Mouse (Mus musculus) midbrain, embryonic 16.5 days (tissue): ENCODE measurements at regions not wholly inside any gene's neighbourhood (a gene's known extent, or its start where the extent isn't known, plus 50 kb on each side); places are given as distances from the start of the nearest gene placed in this dataset.
A peak's percentile ranks its signal among the peaks of the same experiment; 100 is the strongest.

Source experiments
- ATAC-seq: fragments of 200-750 bp; cut with Nextera tagmentation; 2 replicates; pipeline ENCODE4 v1.8.0; 2017; ENCODE audit warnings: moderate TSS enrichment
- H3K27ac ChIP-seq: fragments of 300-500 bp; sonication (generic); 2 replicates; pipeline ENCODE4 v1.5.1; 2014; ENCODE audit warnings: mild to moderate bottlenecking, low read length, mixed read lengths
- H3K27me3 ChIP-seq: fragments of 300-500 bp; sonication (generic); 2 replicates; pipeline ENCODE4 v1.6.1; 2014; ENCODE audit warnings: low read depth, low read length, mixed read lengths; ENCODE audit not compliant: control insufficient read depth, insufficient read depth
- H3K36me3 ChIP-seq: fragments of 300-500 bp; sonication (generic); 2 replicates; pipeline ENCODE4 v1.6.1; 2014; ENCODE audit warnings: mild to moderate bottlenecking, low read length, moderate library complexity, mixed read lengths; ENCODE audit not compliant: control insufficient read depth, insufficient read depth
- H3K4me1 ChIP-seq: fragments of 300-500 bp; sonication (generic); 2 replicates; pipeline ENCODE4 v1.6.1; 2014; ENCODE audit warnings: mild to moderate bottlenecking, low read length, mixed read lengths; ENCODE audit not compliant: control insufficient read depth, insufficient read depth
- H3K4me2 ChIP-seq: fragments of 300-500 bp; sonication (generic); 2 replicates; pipeline ENCODE4 v1.6.1; 2014; ENCODE audit warnings: mild to moderate bottlenecking, low read length, mixed read lengths
- H3K4me3 ChIP-seq: fragments of 300-500 bp; sonication (generic); 2 replicates; pipeline ENCODE4 v1.5.1; 2014; ENCODE audit warnings: low read depth, mild to moderate bottlenecking, low read length, moderate library complexity, mixed read lengths
- H3K9ac ChIP-seq: fragments of 300-500 bp; sonication (generic); 2 replicates; pipeline ENCODE4 v1.6.1; 2014; ENCODE audit warnings: low read depth, low read length, mixed read lengths
- H3K9me3 ChIP-seq: fragments of 300-500 bp; sonication (generic); replicated peaks from 2 replicates; pipeline ENCODE4 v1.6.1; 2014; ENCODE audit warnings: mild to moderate bottlenecking, low read length, mixed read lengths; ENCODE audit not compliant: control insufficient read depth, poor library complexity, severe bottlenecking
- WGBS: fragments of 180-500 bp; shearing (Covaris S2); extraction: QIAGEN DNeasy Blood & Tissue Kit; methylation state at CpG from one replicate; pipeline ENCODE4 v1.1.7; 2014; 5-methylcytosine and 5-hydroxymethylcytosine counted together

DNA sequence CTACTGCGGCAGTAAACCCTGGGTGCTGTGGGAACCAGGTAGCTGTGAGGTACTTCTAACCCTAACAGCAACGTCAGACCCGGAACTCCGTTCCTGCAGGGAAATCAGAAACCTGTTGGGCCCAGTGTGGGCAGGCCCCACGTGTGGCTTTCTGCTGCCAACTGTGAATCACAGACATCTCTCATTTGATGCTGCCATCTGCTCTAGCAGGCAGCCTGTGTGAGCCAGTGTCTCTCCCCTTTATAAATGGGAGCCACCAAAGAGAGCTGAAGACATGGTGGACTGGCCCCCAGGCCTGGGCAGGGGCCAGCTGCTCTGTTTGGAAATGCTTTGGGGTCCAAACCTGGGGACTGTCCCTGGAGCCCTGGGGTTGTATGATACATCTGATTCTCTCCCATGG lies 71.1 kb upstream of the Kcng1 start:
- Histone ChIP-seq H3K36me3 (no peaks in the 10 kb centered on the region), H3K27ac (peak overlapping the region; percentile 24; the same call in 1 of the 2 replicates), H3K4me3 (no peak overlapping the region), H3K9me3 (no peaks in the 10 kb centered on the region), H3K27me3 (no peaks in the 10 kb centered on the region), H3K4me1 (peaks cover 12% of the 10 kb centered on the region), H3K9ac (no peak overlapping the region), H3K4me2 (no peak overlapping the region)
- no peak for ATAC-seq
- WGBS, result 75% methylated on average over 5 of the region's 5 CpGs

DNA sequence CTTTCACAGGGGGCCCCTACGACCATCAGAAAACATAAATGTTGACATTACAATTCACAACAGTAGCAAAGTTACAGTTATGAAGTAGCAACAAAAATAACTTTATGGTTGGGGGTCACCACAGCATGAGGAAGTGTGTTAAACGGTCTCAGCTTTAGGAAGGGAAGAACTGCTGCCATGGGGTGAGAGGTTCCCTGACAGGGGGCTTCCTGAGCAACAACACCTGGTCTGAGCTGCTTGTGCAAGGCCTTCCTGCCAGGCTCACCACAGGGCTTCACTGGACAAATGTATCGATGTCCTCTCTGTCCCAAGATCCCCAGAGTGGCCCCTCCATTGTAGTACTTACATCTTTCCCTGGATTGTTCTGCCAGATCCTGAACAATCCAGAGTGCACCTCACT lies 70.7 kb upstream of the Kcng1 start:
- H3K27me3 ChIP-seq, result no peaks in the 10 kb centered on the region
- H3K9ac ChIP-seq, result no peak overlapping the region
- no peak overlapping the region for H3K4me2 ChIP-seq
- no peak overlapping the region for H3K27ac ChIP-seq
- H3K4me1 ChIP-seq, result peaks cover 12% of the 10 kb centered on the region
- no peaks in the 10 kb centered on the region for H3K36me3 ChIP-seq
- no peak overlapping the region for H3K4me3 ChIP-seq
- H3K9me3 ChIP-seq, result no peaks in the 10 kb centered on the region
- ATAC-seq, result no peak
- 80% methylated on average over 3 of the region's 3 CpGs for WGBS

DNA sequence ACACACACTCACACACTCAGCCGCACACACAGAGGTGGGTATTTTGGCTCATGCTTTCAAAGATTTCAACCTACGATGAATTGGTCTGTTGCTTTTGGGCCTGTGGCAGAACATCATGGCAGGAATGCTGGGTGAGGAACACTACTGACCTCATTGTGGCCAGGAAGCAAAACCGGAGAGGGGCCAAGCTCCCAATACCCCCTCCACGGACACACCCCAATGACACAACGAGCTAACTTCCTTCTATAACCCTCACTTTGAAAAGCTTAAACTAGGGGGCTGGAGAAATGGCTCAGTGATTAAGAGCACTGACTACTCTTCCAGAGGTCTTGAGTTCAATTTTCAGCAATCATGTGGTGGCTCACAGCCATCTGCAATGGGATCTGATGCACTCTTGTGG lies 63.8 kb upstream of the Kcng1 start:
- Histone ChIP-seq H3K36me3 (no peaks in the 10 kb centered on the region), H3K4me1 (peaks cover 7% of the 10 kb centered on the region), H3K4me2 (no peak overlapping the region), H3K4me3 (no peak overlapping the region), H3K9ac (no peak overlapping the region), H3K27ac (no peak overlapping the region), H3K9me3 (no peaks in the 10 kb centered on the region), H3K27me3 (no peaks in the 10 kb centered on the region)
- no peak for ATAC-seq
- 90% methylated on average over 5 of the region's 5 CpGs for WGBS

DNA sequence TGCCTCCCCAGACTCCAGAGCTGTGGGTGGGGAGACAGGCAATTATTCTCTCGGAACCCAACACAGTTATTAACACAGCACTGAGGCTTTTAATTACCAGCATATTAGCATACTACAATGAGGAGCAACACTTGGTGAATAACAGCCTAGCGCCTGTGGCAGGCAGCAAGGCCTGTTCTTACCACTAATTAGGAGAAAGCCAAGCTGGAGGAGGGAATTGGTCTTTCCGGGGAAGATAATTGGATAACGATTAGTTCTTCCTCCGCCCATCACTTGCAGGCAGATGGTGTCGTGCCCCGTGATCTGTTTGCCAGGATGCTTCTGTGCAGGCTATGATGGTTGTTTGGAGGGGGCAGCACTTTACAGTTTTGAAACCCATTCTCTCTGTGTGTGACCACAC lies 62.2 kb upstream of the Kcng1 start:
- peak overlapping the region; percentile 23 for H3K27ac ChIP-seq
- no peaks in the 10 kb centered on the region for H3K9me3 ChIP-seq
- no peaks in the 10 kb centered on the region for H3K36me3 ChIP-seq
- no peak overlapping the region for H3K9ac ChIP-seq
- H3K4me3 ChIP-seq, result no peak overlapping the region
- 20% methylated on average over 7 of the region's 7 CpGs for WGBS
- peak; percentile 60; the same call in 1 of the 2 replicates for ATAC-seq
- H3K27me3 ChIP-seq, result no peaks in the 10 kb centered on the region
- H3K4me1 ChIP-seq, result peaks cover 15% of the 10 kb centered on the region
- H3K4me2 ChIP-seq, result no peak overlapping the region

DNA sequence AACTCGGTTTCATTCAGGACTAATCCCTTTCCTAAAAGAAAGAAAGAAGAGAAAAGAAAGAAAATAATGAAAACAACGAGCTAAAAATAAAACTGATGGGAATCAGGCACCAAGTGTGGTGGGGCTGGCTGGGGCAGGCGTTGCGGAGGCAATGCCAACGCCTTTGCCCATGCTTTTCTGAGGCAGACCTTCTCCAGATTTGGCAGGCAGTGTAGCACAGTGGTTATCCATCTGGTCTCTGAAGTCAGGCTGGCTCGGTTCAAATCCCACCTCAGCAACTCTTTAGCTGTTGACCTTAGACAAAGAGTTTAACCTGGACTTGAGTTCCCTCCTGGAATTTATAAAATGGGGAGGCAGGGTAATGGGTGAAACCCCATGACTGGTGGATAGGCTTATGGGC lies 57.3 kb upstream of the Kcng1 start:
- Histone ChIP-seq H3K27ac (peak overlapping the region; percentile 80), H3K27me3 (no peaks in the 10 kb centered on the region), H3K9me3 (no peaks in the 10 kb centered on the region), H3K4me2 (peak overlapping the region; percentile 20; the same call in 1 of the 2 replicates), H3K9ac (no peak overlapping the region), H3K4me1 (peaks cover 28% of the 10 kb centered on the region), H3K4me3 (no peak overlapping the region), H3K36me3 (no peaks in the 10 kb centered on the region)
- WGBS, result 35% methylated on average over 6 of the region's 6 CpGs
- no peak for ATAC-seq

DNA sequence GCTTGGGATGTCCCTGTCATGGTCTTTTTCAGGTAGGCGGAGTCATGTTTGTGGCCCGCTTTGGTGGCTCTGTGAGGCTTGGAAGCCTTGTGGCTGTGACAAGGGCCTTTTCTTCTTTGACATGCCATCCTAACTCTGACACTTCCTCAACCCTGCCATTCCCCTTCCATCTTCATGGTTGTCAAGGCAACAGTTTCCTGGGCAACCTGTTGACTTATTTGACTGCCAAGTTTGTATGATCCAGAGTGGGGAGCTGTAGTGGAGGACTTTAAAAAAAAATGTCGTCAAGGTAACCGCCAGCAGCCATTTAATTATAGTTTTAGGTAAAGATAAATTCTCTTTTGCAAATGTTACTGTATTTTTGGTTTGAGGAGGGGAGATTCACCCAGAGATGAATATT lies 56.8 kb upstream of the Kcng1 start:
- no peak overlapping the region for H3K9ac ChIP-seq
- no peaks in the 10 kb centered on the region for H3K27me3 ChIP-seq
- no peak overlapping the region for H3K4me3 ChIP-seq
- H3K4me2 ChIP-seq, result peak overlapping the region; percentile 1; the same call in 1 of the 2 replicates
- WGBS, result 21% methylated on average over 4 of the region's 4 CpGs
- ATAC-seq, result peak; percentile 76
- H3K27ac ChIP-seq, result peak overlapping the region; percentile 80
- no peaks in the 10 kb centered on the region for H3K36me3 ChIP-seq
- peaks cover 25% of the 10 kb centered on the region for H3K4me1 ChIP-seq
- H3K9me3 ChIP-seq, result no peaks in the 10 kb centered on the region

DNA sequence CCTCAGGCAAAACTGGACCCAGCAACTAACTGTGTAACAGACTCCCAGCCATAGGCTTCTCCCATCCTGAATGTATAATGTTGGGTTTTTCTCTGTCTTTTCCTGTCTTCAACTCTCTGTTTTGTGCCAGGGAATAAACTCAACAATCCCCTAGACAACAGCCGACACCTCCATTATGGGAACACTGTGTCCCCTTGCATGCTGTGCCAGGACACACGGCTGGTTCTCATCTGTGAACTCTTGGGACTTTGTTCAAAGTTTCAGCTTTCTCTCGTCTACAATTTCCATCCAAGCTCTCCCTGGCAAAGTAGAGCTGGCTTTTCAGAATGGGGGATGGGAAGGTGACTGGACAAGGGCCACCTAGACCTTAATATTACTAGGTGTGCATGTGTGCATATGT lies 56.1 kb upstream of the Kcng1 start:
- Histone ChIP-seq H3K4me2 (no peak overlapping the region), H3K4me3 (no peak overlapping the region), H3K36me3 (no peaks in the 10 kb centered on the region), H3K27me3 (no peaks in the 10 kb centered on the region), H3K4me1 (peaks cover 25% of the 10 kb centered on the region), H3K9ac (no peak overlapping the region), H3K27ac (no peak overlapping the region), H3K9me3 (no peaks in the 10 kb centered on the region)
- WGBS, result 63% methylated on average over 3 of the region's 3 CpGs
- no peak for ATAC-seq

DNA sequence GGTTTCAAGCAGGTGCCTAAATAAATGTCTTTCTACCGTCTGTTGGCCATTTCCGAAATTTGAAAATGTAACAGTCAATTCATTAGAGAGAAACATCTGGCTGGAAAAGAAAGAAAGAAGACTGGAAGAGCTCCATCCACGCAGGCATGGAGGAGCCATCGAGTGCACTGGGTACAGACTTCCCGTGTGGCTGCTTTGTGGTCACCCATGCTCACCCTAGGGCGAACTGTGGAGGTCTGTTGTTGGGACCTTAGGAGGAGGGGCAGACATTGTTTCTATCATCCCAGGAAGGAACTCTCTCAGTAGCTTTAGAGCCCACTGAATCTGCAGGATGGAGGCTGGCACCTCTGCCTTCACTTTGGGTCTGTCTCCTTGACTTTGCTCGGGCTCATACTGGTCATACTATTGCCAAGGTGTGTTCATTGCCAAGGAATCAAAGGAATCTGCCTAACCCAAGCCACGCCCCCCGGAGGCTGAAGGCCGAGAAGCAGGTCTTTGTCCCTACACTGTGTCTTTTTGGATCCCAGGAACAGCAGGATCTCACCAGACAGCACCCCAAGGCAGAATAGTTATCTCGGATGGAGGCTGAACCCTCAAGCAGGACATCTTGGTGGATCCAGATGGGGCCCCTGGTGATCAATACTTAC lies 54.3 kb upstream of the Kcng1 start:
- no peak for ATAC-seq
- 89% methylated on average over 11 of the region's 11 CpGs for WGBS
- no peaks in the 10 kb centered on the region for H3K9me3 ChIP-seq

DNA sequence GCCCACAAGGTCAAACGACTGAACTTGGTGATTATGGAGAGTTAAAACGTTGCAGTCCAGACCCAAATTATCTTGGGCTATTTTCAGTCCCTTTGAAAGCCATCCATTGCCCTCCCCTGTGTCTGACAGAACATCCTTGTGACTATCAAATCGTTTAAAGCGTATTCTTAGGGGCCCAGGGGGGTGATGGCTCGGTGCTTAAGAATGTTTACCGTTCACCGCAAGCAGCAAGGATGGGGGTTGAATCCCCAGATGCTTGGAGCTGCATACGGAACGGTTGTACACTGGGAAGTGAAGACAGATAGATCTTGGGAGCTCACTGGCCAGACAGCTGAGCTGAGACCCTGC lies 52.7 kb upstream of the Kcng1 start:
- no peak overlapping the region for H3K9ac ChIP-seq
- H3K9me3 ChIP-seq, result no peaks in the 10 kb centered on the region
- no peaks in the 10 kb centered on the region for H3K27me3 ChIP-seq
- no peak overlapping the region for H3K4me2 ChIP-seq
- no peaks in the 10 kb centered on the region for H3K36me3 ChIP-seq
- 29% methylated on average over 9 of the region's 9 CpGs for WGBS
- H3K27ac ChIP-seq, result no peak overlapping the region
- H3K4me1 ChIP-seq, result peaks cover 19% of the 10 kb centered on the region
- H3K4me3 ChIP-seq, result no peak overlapping the region
- ATAC-seq, result no peak

More for the DNA sequence above, 54.3 kb upstream of the Kcng1 start:
- Histone ChIP-seq H3K4me2 (no peak overlapping the region), H3K9ac (no peak overlapping the region), H3K4me3 (no peak overlapping the region), H3K27ac (no peak overlapping the region), H3K27me3 (no peaks in the 10 kb centered on the region), H3K4me1 (peaks cover 22% of the 10 kb centered on the region), H3K36me3 (no peaks in the 10 kb centered on the region)
